Mouse (Mus musculus) cerebellum, adult 11-12 months (tissue): ENCODE measurements around the gene Dcxr.

Experiments
- DNase-seq: peaks from one replicate; pipeline ENCODE4 v3.0.0; 2022

The Dcxr gene

GRCm38 (mm10) chr11:120728530-120729240, 1.6 kb upstream of the Dcxr start:
- DNase-seq, result no peak

GRCm38 (mm10) chr11:120727564-120727963, 483 bp upstream of the Dcxr start:
- no peak for DNase-seq

- DNase-seq, result no peak
These were observed 575 bp downstream of the Dcxr start for GRCm38 (mm10) chr11:120726243-120727168.

- no peak for DNase-seq
These were observed 3.6 kb downstream of the Dcxr start for GRCm38 (mm10) chr11:120723509-120723908.

- DNase-seq, result no peak
These were observed 4.2 kb downstream of the Dcxr start for GRCm38 (mm10) chr11:120722761-120723382.

- DNase-seq, result no peak
These were observed 4.9 kb downstream of the Dcxr start for GRCm38 (mm10) chr11:120722067-120722630.

- peak; percentile 77 for DNase-seq
These were observed 5.7 kb downstream of the Dcxr start, which contains the start of gene Rac3 for GRCm38 (mm10) chr11:120721124-120722066. Gene Rac3, plus strand, starts transcription at chr11:120721470.

- DNase-seq, result peak; percentile 90
These were observed 6.6 kb downstream of the Dcxr start for GRCm38 (mm10) chr11:120720450-120720849.

GRCm38 (mm10) chr11:120719841-120720376, 7.2 kb downstream of the Dcxr start:
- DNase-seq, result peak; percentile 57

- no peak for DNase-seq
These were observed 7.8 kb downstream of the Dcxr start for GRCm38 (mm10) chr11:120719242-120719641.

GRCm38 (mm10) chr11:120715131-120715530, 11.9 kb downstream of the Dcxr start:
- no peak for DNase-seq

- no peak for DNase-seq
These were observed 12.5 kb downstream of the Dcxr start for GRCm38 (mm10) chr11:120714546-120714945.

GRCm38 (mm10) chr11:120713580-120714518, 13.2 kb downstream of the Dcxr start, which contains the start of the genes Cenpx and Lrrc45:
Gene Cenpx, minus strand, starts transcription at chr11:120713738.
Gene Lrrc45, plus strand, starts transcription at chr11:120713925.
- peak; percentile 97 for DNase-seq

- peak; percentile 76 for DNase-seq
These were observed 14.1 kb downstream of the Dcxr start for GRCm38 (mm10) chr11:120712771-120713568.

- peak; percentile 51 for DNase-seq
These were observed 15.0 kb downstream of the Dcxr start for GRCm38 (mm10) chr11:120711980-120712604.

GRCm38 (mm10) chr11:120710672-120711071, 16.4 kb downstream of the Dcxr start:
- DNase-seq, result no peak

- no peak for DNase-seq
These were observed 17.5 kb downstream of the Dcxr start for GRCm38 (mm10) chr11:120709551-120709950.

GRCm38 (mm10) chr11:120707969-120708368, 19.1 kb downstream of the Dcxr start:
- DNase-seq, result no peak

- DNase-seq, result no peak
These were observed 19.9 kb downstream of the Dcxr start for GRCm38 (mm10) chr11:120707225-120707624.
